Mouse (Mus musculus): ENCODE data around the gene Borcs5. TPM values are rescaled to one million over a fixed set of nuclear protein-coding genes. Genes with fewer than 3 reads are reported as not detected.

Borcs5 gene
- polyA plus RNA-seq, 1 experiment from 2014 or later = 37.4 TPM

DNA sequence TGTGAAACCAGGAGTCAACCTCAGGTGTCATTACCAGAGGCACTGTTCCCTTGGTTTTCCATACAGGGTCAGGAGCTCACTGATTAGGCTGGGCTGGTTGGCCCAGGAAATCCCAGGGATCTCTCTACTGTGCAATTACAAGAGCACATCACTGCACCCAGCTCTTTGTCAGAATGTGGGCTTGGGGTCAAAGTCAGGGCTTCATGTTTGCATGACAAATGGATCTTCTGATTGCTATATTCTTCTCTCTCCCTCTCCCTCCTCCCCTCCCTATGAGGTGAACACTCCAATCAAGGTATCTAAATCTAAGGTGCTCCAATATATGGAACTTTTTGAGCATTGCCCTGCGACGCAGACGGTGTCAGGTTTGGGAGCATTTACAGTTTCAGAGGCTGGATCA is 55.7 kb downstream of the Borcs5 start:
- no peak for DNase-seq (ENCODE audit: low spot score)
- no peaks in the 10 kb centered on the region for H3K9me3 ChIP-seq (ENCODE audit: control insufficient read depth, low read length)
- H3K36me3 ChIP-seq (ENCODE audit: control insufficient read depth, insufficient read depth, low read length) = no peaks in the 10 kb centered on the region
- ATAC-seq (ENCODE audit: low FRiP score) = no peak
- H3K27ac ChIP-seq (ENCODE audit: low read depth, low read length) = no peak overlapping the region
- H3K4me3 ChIP-seq (ENCODE audit: low read depth, low read length) = no peak overlapping the region
- H3K4me2 ChIP-seq (replicated peaks; ENCODE audit: low read depth, low read length) = no peak overlapping the region
- H3K27me3 ChIP-seq (ENCODE audit: control insufficient read depth, insufficient read depth, low read length) = no peaks in the 10 kb centered on the region
- H3K9ac ChIP-seq (ENCODE audit: low read depth, low read length) = no peak overlapping the region
- WGBS = 95% methylated on average over 3 of the region's 3 CpGs
- H3K4me1 ChIP-seq (replicated peaks; ENCODE audit: control insufficient read depth, insufficient read depth, low read length) = no peaks in the 10 kb centered on the region

DNA sequence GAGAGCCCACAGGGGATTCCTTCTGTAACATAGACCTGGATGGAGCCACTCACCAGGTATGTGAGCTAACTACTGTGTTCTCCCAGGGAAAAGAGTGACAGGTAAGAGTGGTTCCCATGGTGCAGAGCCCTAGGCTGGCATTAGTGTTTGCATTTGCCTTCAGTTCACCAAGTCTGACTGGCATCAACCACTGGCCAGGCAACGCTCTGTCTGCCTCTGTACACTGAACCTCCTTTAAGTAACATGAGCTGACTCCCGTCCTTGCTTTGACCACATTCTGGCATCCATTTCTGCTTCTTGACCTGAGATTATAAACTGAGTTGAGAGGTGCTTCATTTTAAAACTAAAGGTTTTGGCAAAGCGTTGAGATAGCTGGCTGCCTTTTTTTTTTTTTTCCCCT is 56.3 kb downstream of the Borcs5 start:
- H3K36me3 ChIP-seq (ENCODE audit: control insufficient read depth, insufficient read depth, low read length) = no peaks in the 10 kb centered on the region
- ATAC-seq (ENCODE audit: low FRiP score) (no peak), DNase-seq (ENCODE audit: low spot score) (no peak)
- H3K4me2 ChIP-seq (replicated peaks; ENCODE audit: low read depth, low read length) = no peak overlapping the region
- H3K9me3 ChIP-seq (ENCODE audit: control insufficient read depth, low read length) = no peaks in the 10 kb centered on the region
- no peak overlapping the region for H3K27ac ChIP-seq (ENCODE audit: low read depth, low read length)
- 82% methylated on average over 3 of the region's 3 CpGs for WGBS
- H3K4me3 ChIP-seq (ENCODE audit: low read depth, low read length) = no peak overlapping the region
- no peak overlapping the region for H3K9ac ChIP-seq (ENCODE audit: low read depth, low read length)
- H3K27me3 ChIP-seq (ENCODE audit: control insufficient read depth, insufficient read depth, low read length) = no peaks in the 10 kb centered on the region
- H3K4me1 ChIP-seq (replicated peaks; ENCODE audit: control insufficient read depth, insufficient read depth, low read length) = no peaks in the 10 kb centered on the region

DNA sequence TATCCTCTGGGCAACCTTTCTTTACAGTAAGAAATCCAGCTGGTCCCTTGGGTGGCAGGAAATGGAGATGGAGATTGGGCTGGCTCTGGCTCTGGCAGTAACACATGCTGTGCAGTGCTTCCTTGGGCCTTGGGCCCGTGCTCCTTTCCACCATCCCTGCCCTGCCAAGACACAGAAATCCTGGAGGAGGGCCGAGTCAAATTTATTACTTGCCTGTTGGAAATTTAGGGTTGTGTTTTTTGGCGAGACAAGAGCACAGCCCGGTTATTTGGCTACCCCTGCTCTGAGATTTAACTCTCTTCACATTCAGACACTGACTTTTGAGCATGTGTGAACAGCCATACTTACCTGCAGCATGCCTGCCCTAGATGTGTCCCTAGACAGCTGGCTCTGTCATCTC is 56.8 kb downstream of the Borcs5 start:
- no peaks in the 10 kb centered on the region for H3K9me3 ChIP-seq (ENCODE audit: control insufficient read depth, low read length)
- no peaks in the 10 kb centered on the region for H3K36me3 ChIP-seq (ENCODE audit: control insufficient read depth, insufficient read depth, low read length)
- ATAC-seq (ENCODE audit: low FRiP score) (no peak), DNase-seq (ENCODE audit: low spot score) (no peak)
- no peak overlapping the region for H3K4me3 ChIP-seq (ENCODE audit: low read depth, low read length)
- H3K4me1 ChIP-seq (replicated peaks; ENCODE audit: control insufficient read depth, insufficient read depth, low read length) = no peaks in the 10 kb centered on the region
- no peak overlapping the region for H3K4me2 ChIP-seq (replicated peaks; ENCODE audit: low read depth, low read length)
- no peak overlapping the region for H3K9ac ChIP-seq (ENCODE audit: low read depth, low read length)
- no peak overlapping the region for H3K27ac ChIP-seq (ENCODE audit: low read depth, low read length)
- 83% methylated on average over 4 of the region's 4 CpGs for WGBS
- no peaks in the 10 kb centered on the region for H3K27me3 ChIP-seq (ENCODE audit: control insufficient read depth, insufficient read depth, low read length)

DNA sequence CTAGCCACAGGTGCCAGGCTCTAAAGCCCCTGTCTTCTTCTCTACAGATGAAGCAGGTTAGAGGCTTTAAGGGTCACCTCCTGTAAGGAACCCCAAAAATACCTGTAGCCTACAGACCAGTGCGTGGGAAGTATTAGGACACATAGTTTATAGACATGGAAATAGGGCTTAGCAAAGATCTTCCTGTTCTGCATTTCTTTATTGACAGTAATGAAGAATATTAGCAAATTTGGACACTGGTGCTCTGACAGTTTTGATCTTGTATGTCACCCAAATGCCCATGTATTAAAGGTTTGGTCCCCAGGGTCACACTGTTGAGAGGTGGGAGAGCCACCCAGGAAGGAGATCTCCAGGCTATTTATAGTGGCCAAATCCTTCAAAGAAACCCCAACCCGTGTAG is 57.2 kb downstream of the Borcs5 start:
- H3K36me3 ChIP-seq (ENCODE audit: control insufficient read depth, insufficient read depth, low read length) = no peaks in the 10 kb centered on the region
- no peaks in the 10 kb centered on the region for H3K4me1 ChIP-seq (replicated peaks; ENCODE audit: control insufficient read depth, insufficient read depth, low read length)
- 91% methylated on average over 2 of the region's 2 CpGs for WGBS
- DNase-seq (ENCODE audit: low spot score) (no peak), ATAC-seq (ENCODE audit: low FRiP score) (no peak)
- no peak overlapping the region for H3K27ac ChIP-seq (ENCODE audit: low read depth, low read length)
- no peak overlapping the region for H3K4me3 ChIP-seq (ENCODE audit: low read depth, low read length)
- H3K4me2 ChIP-seq (replicated peaks; ENCODE audit: low read depth, low read length) = no peak overlapping the region
- no peak overlapping the region for H3K9ac ChIP-seq (ENCODE audit: low read depth, low read length)
- H3K27me3 ChIP-seq (ENCODE audit: control insufficient read depth, insufficient read depth, low read length) = no peaks in the 10 kb centered on the region
- H3K9me3 ChIP-seq (ENCODE audit: control insufficient read depth, low read length) = no peaks in the 10 kb centered on the region

DNA sequence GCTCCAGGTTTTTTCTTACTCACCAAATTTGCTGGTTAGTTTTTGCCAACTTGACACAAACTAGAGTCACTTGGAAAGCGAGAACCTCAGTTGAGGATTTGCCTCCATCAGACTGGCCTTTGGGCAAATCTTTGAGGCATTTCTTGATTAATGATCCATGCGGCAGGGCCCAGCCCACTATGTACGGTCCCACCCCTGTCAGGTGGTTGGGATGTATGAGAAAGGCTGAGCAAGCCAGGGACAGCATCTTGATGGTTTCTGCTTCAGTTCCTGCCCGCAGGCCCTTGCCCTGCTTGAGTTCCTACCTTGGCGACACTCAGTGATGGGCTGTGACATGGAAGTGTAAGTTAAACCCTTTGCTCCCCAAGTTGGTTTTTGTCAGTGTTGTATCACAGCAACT is 58.9 kb downstream of the Borcs5 start:
- DNase-seq (ENCODE audit: low spot score) = no peak
- no peak for ATAC-seq (ENCODE audit: low FRiP score)
- no peak overlapping the region for H3K27ac ChIP-seq (ENCODE audit: low read depth, low read length)
- no peaks in the 10 kb centered on the region for H3K4me1 ChIP-seq (replicated peaks; ENCODE audit: control insufficient read depth, insufficient read depth, low read length)
- 93% methylated on average over 5 of the region's 5 CpGs for WGBS
- H3K4me2 ChIP-seq (replicated peaks; ENCODE audit: low read depth, low read length) = no peak overlapping the region
- H3K36me3 ChIP-seq (ENCODE audit: control insufficient read depth, insufficient read depth, low read length) = no peaks in the 10 kb centered on the region
- H3K9me3 ChIP-seq (ENCODE audit: control insufficient read depth, low read length) = no peaks in the 10 kb centered on the region
- no peak overlapping the region for H3K4me3 ChIP-seq (ENCODE audit: low read depth, low read length)
- H3K27me3 ChIP-seq (ENCODE audit: control insufficient read depth, insufficient read depth, low read length) = no peaks in the 10 kb centered on the region
- no peak overlapping the region for H3K9ac ChIP-seq (ENCODE audit: low read depth, low read length)

DNA sequence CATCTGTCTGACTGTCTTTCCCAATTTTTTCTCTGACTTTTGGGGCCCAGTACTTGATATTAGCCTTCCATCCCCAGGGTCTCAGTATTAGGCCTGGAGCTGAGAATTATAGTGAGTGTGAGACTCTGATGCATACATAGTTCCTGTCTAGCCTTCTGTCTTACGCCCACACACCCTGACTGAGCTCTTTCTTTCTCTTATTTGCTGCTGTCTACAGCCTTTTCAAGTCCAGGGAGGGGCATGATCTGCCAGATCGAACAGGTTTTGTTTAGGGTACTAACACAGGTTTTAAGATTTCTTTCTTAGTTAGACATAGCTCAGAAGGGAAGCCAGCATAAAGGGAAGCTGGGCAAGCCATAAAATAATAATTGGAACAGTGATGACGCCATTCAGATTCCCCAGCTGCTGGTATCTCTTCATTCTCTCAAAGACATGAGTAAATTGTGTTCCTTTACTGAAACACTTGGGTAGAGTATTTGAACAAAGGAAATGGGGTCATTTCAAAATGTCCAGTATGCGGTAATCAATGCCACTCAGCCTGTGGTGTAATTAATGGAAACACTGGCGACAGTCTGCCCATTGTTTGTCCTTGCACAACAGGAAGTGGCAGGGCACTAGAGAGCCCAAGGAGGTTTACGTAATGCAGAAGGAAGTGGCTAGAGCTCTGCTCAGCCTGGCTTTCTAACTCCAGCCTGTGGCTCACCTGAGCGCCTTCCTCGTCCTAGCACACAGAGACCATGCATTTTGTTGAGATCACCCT is 61.3 kb downstream of the Borcs5 start:
- Histone ChIP-seq H3K4me1 (replicated peaks; ENCODE audit: control insufficient read depth, insufficient read depth, low read length) (no peaks in the 10 kb centered on the region), H3K36me3 (ENCODE audit: control insufficient read depth, insufficient read depth, low read length) (no peaks in the 10 kb centered on the region), H3K9me3 (ENCODE audit: control insufficient read depth, low read length) (no peaks in the 10 kb centered on the region), H3K27me3 (ENCODE audit: control insufficient read depth, insufficient read depth, low read length) (no peaks in the 10 kb centered on the region), H3K9ac (ENCODE audit: low read depth, low read length) (no peak overlapping the region), H3K27ac (ENCODE audit: low read depth, low read length) (no peak overlapping the region), H3K4me2 (replicated peaks; ENCODE audit: low read depth, low read length) (no peak overlapping the region), H3K4me3 (ENCODE audit: low read depth, low read length) (no peak overlapping the region)
- WGBS = 70% methylated on average over 8 of the region's 8 CpGs
- ATAC-seq (ENCODE audit: low FRiP score) (no peak), DNase-seq (ENCODE audit: low spot score) (no peak)

DNA sequence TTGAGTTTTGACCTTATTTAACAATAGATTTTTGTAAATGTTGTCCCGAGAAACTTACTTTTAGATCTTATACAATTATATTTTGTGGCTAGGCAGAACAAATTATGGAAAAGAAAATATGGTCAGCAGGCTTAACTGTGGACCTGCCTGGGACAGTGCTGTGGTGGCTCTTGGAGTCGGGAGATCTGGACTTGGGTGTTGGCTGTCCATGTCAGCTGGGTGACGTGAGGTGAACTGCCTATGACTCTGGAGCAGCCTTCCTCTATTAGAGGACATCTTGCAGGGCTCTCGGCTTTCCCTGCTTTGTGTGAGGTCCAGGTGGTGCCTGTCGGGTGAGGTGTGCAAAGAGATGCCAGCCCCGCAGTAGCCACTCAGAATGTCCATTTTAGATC is 61.9 kb downstream of the Borcs5 start:
- DNase-seq (ENCODE audit: low spot score) (no peak), ATAC-seq (ENCODE audit: low FRiP score) (no peak)
- H3K4me2 ChIP-seq (replicated peaks; ENCODE audit: low read depth, low read length) = no peak overlapping the region
- no peaks in the 10 kb centered on the region for H3K4me1 ChIP-seq (replicated peaks; ENCODE audit: control insufficient read depth, insufficient read depth, low read length)
- WGBS = 90% methylated on average over 6 of the region's 6 CpGs
- no peak overlapping the region for H3K27ac ChIP-seq (ENCODE audit: low read depth, low read length)
- H3K9ac ChIP-seq (ENCODE audit: low read depth, low read length) = no peak overlapping the region
- no peaks in the 10 kb centered on the region for H3K27me3 ChIP-seq (ENCODE audit: control insufficient read depth, insufficient read depth, low read length)
- H3K9me3 ChIP-seq (ENCODE audit: control insufficient read depth, low read length) = no peaks in the 10 kb centered on the region
- no peak overlapping the region for H3K4me3 ChIP-seq (ENCODE audit: low read depth, low read length)
- H3K36me3 ChIP-seq (ENCODE audit: control insufficient read depth, insufficient read depth, low read length) = no peaks in the 10 kb centered on the region

DNA sequence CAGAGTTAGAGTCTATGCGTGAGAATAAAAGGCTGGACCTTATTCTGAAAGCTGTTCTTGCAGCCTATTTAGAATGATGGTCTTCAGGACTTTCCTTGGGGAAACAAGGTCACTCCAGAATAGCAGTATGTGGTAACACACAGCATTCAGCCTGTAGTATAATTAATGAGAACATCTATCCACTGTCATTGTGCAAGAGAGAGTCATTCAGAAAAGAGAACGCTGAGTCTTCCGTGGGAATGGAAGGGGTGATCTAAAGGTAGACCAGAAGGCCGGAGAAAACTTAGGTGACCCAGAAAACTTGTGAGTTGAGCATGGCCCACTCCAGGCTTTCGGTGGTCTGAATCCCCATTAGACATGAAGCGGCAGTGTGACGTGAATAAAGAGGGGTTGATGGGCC is 62.9 kb downstream of the Borcs5 start:
- ATAC-seq (ENCODE audit: low FRiP score) = no peak
- 92% methylated on average over 7 of the region's 7 CpGs for WGBS
- H3K4me2 ChIP-seq (replicated peaks; ENCODE audit: low read depth, low read length) = no peak overlapping the region

DNA sequence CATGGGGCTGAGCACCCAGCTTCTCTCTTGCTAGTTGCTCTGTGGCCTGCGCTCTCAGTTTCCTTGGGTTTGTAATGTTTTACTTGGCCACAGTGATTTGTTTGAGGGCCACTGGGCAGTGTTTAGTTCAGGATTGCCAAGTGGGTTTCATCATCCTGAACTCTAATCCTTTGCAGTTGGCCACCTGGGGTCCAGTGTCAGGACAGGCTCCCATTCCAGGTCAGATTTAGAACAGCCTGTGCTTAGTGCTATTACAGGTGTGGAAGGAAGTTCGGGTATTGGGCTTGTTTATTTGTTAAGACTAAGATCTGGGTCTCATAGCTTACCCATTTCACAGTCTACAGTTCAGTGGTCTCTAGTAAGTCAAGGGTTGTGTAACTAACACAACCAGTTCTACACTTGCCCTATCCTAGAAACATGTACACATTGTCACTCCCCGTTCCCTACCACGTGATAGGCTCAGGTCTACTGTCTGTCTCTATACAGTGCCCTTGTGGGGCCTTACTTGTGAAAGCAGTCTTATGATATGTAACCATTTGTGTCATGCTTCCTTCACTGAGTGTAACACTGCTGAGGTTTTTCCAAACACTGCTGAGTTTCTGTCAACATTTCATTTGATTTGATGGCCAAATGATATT is 63.9 kb downstream of the Borcs5 start:
- ATAC-seq (ENCODE audit: low FRiP score) = no peak
- Histone ChIP-seq H3K27me3 (ENCODE audit: control insufficient read depth, insufficient read depth, low read length) (no peaks in the 10 kb centered on the region), H3K4me2 (replicated peaks; ENCODE audit: low read depth, low read length) (no peak overlapping the region), H3K36me3 (ENCODE audit: control insufficient read depth, insufficient read depth, low read length) (no peaks in the 10 kb centered on the region), H3K9ac (ENCODE audit: low read depth, low read length) (no peak overlapping the region), H3K27ac (ENCODE audit: low read depth, low read length) (no peak overlapping the region), H3K4me1 (replicated peaks; ENCODE audit: control insufficient read depth, insufficient read depth, low read length) (no peaks in the 10 kb centered on the region), H3K9me3 (ENCODE audit: control insufficient read depth, low read length) (no peaks in the 10 kb centered on the region), H3K4me3 (ENCODE audit: low read depth, low read length) (no peak overlapping the region)
- no peak for DNase-seq (ENCODE audit: low spot score)
- WGBS = 90% methylated on average over 4 of the region's 4 CpGs

More for the DNA sequence above, 62.9 kb downstream of the Borcs5 start:
- H3K9ac ChIP-seq (ENCODE audit: low read depth, low read length) = no peak overlapping the region
- H3K27ac ChIP-seq (ENCODE audit: low read depth, low read length) = no peak overlapping the region
- H3K36me3 ChIP-seq (ENCODE audit: control insufficient read depth, insufficient read depth, low read length) = no peaks in the 10 kb centered on the region
- H3K4me3 ChIP-seq (ENCODE audit: low read depth, low read length) = no peak overlapping the region
- H3K27me3 ChIP-seq (ENCODE audit: control insufficient read depth, insufficient read depth, low read length) = no peaks in the 10 kb centered on the region
- no peaks in the 10 kb centered on the region for H3K9me3 ChIP-seq (ENCODE audit: control insufficient read depth, low read length)
- H3K4me1 ChIP-seq (replicated peaks; ENCODE audit: control insufficient read depth, insufficient read depth, low read length) = no peaks in the 10 kb centered on the region
- no peak for DNase-seq (ENCODE audit: low spot score)

Measured in hindbrain, embryonic 11.5 days (tissue).